Mouse (Mus musculus) hindbrain, embryonic 12.5 days (tissue): ENCODE measurements around the gene Dus4l. TPM values are rescaled to one million over a fixed set of nuclear protein-coding genes. Genes with fewer than 3 reads are reported as not detected.

ENCODE experiments used
- ATAC-seq: fragments of 200-750 bp; cut with Nextera tagmentation; 2 replicates; pipeline ENCODE4 v1.8.0; 2017; ENCODE audit warnings: moderate TSS enrichment; ENCODE audit not compliant: low FRiP score
- H3K27ac ChIP-seq: fragments of 300-500 bp; sonication (generic); 2 replicates; pipeline ENCODE4 v1.5.1; 2016; ENCODE audit warnings: mild to moderate bottlenecking
- H3K27me3 ChIP-seq: fragments of 300-500 bp; sonication (generic); 2 replicates; pipeline ENCODE4 v1.6.1; 2016; ENCODE audit warnings: mild to moderate bottlenecking
- H3K36me3 ChIP-seq: fragments of 300-500 bp; sonication (generic); 2 replicates; pipeline ENCODE4 v1.6.1; 2016; ENCODE audit warnings: mild to moderate bottlenecking
- H3K4me1 ChIP-seq: fragments of 300-500 bp; sonication (generic); 2 replicates; pipeline ENCODE4 v1.6.1; 2016
- H3K4me2 ChIP-seq: fragments of 300-500 bp; sonication (generic); replicated peaks from 2 replicates; pipeline ENCODE4 v1.6.1; 2016; ENCODE audit warnings: mild to moderate bottlenecking
- H3K4me3 ChIP-seq: fragments of 300-500 bp; sonication (generic); 2 replicates; pipeline ENCODE4 v1.5.1; 2016; ENCODE audit warnings: mild to moderate bottlenecking
- H3K9ac ChIP-seq: fragments of 300-500 bp; sonication (generic); 2 replicates; pipeline ENCODE4 v1.6.1; 2016; ENCODE audit warnings: mild to moderate bottlenecking, moderate library complexity
- H3K9me3 ChIP-seq: fragments of 300-500 bp; sonication (generic); replicated peaks from 2 replicates; pipeline ENCODE4 v1.6.1; 2016; ENCODE audit warnings: mild to moderate bottlenecking
- WGBS: fragments of 180-500 bp; shearing (Covaris S2); methylation state at CpG from one replicate; pipeline ENCODE4 v1.1.7; 2016; 5-methylcytosine and 5-hydroxymethylcytosine counted together
- polyA plus RNA-seq: library from polyadenylated mRNA; unstranded; fragments of >200 nt; fragmentation: Nextera tagmentation; extraction: Ambion mirVana; gene quantifications from 2 replicates; pipeline ENCODE4 v1.2.1, GENCODE M21; 2016

Gene Dus4l
- polyA plus RNA-seq = 7.2 and 9.1 TPM in 2 replicates

GRCm38 (mm10) chr12:31654197-31654964 is at the start of gene Dus4l, which contains the start of gene Cog5:
TSS of gene Dus4l (minus strand) at chr12:31654826.
TSS of gene Cog5 (plus strand) at chr12:31654869.
- Histone ChIP-seq H3K27me3 (no peaks in the 10 kb centered on the region), H3K27ac (peak within 1 kb of the TSS; percentile 36), H3K9me3 (no peaks in the 10 kb centered on the region), H3K4me2 (peak within 1 kb of the TSS; percentile 78), H3K4me3 (peak within 1 kb of the TSS; percentile 66), H3K36me3 (no peaks in the 10 kb centered on the region), H3K4me1 (peaks cover 3% of the 10 kb centered on the region; the same call in 1 of the 2 replicates), H3K9ac (peak within 1 kb of the TSS; percentile 77)
- peak; percentile 98 for ATAC-seq
- under 1% methylated on average over 47 of the region's 47 CpGs for WGBS

GRCm38 (mm10) chr12:31703904-31704303 is 49.3 kb upstream of the Dus4l start:
- no peaks in the 10 kb centered on the region for H3K27me3 ChIP-seq
- H3K9ac ChIP-seq = no peak overlapping the region
- H3K9me3 ChIP-seq = no peaks in the 10 kb centered on the region
- no peaks in the 10 kb centered on the region for H3K36me3 ChIP-seq
- H3K4me3 ChIP-seq = no peak overlapping the region
- WGBS = 73% methylated on average over 6 of the region's 6 CpGs
- no peak overlapping the region for H3K4me2 ChIP-seq
- H3K4me1 ChIP-seq = no peaks in the 10 kb centered on the region
- no peak for ATAC-seq
- H3K27ac ChIP-seq = no peak overlapping the region

GRCm38 (mm10) chr12:31701411-31701810 is 46.8 kb upstream of the Dus4l start:
- no peak overlapping the region for H3K4me2 ChIP-seq
- no peak overlapping the region for H3K4me3 ChIP-seq
- ATAC-seq = no peak
- WGBS = 84% methylated on average over 5 of the region's 5 CpGs
- H3K27me3 ChIP-seq = no peaks in the 10 kb centered on the region
- no peaks in the 10 kb centered on the region for H3K4me1 ChIP-seq
- no peak overlapping the region for H3K27ac ChIP-seq
- peaks cover 15% of the 10 kb centered on the region; the same call in 1 of the 2 replicates for H3K36me3 ChIP-seq
- peaks cover 7% of the 10 kb centered on the region; the same call in 1 of the 2 replicates for H3K9me3 ChIP-seq
- H3K9ac ChIP-seq = no peak overlapping the region

- no peak overlapping the region for H3K9ac ChIP-seq
- 46% methylated on average over 5 of the region's 5 CpGs for WGBS
- H3K27me3 ChIP-seq = no peaks in the 10 kb centered on the region
- H3K4me2 ChIP-seq = no peak overlapping the region
- H3K4me1 ChIP-seq = no peaks in the 10 kb centered on the region
- no peak overlapping the region for H3K4me3 ChIP-seq
- no peak overlapping the region for H3K27ac ChIP-seq
- H3K9me3 ChIP-seq = peaks cover 7% of the 10 kb centered on the region; the same call in 1 of the 2 replicates
- no peak for ATAC-seq
- peaks cover 15% of the 10 kb centered on the region; the same call in 1 of the 2 replicates for H3K36me3 ChIP-seq
Observed at GRCm38 (mm10) chr12:31700623-31701347, 46.2 kb upstream of the Dus4l start.

- H3K27ac ChIP-seq = no peak overlapping the region
- H3K9ac ChIP-seq = no peak overlapping the region
- WGBS = 94% methylated on average over 1 of the region's 1 CpGs
- H3K4me2 ChIP-seq = no peak overlapping the region
- no peak for ATAC-seq
- H3K4me3 ChIP-seq = no peak overlapping the region
- peaks cover 14% of the 10 kb centered on the region; the same call in 1 of the 2 replicates for H3K36me3 ChIP-seq
- no peaks in the 10 kb centered on the region for H3K27me3 ChIP-seq
- H3K9me3 ChIP-seq = peaks cover 7% of the 10 kb centered on the region; the same call in 1 of the 2 replicates
- H3K4me1 ChIP-seq = no peaks in the 10 kb centered on the region
Observed at GRCm38 (mm10) chr12:31693278-31693677, 38.7 kb upstream of the Dus4l start.

GRCm38 (mm10) chr12:31686679-31687078 is 32.1 kb upstream of the Dus4l start:
- Histone ChIP-seq H3K4me1 (no peaks in the 10 kb centered on the region), H3K9ac (no peak overlapping the region), H3K4me2 (no peak overlapping the region), H3K36me3 (no peaks in the 10 kb centered on the region), H3K27me3 (no peaks in the 10 kb centered on the region), H3K4me3 (no peak overlapping the region), H3K27ac (no peak overlapping the region), H3K9me3 (no peaks in the 10 kb centered on the region)
- 92% methylated on average over 3 of the region's 3 CpGs for WGBS
- no peak for ATAC-seq

GRCm38 (mm10) chr12:31667187-31667586 is 12.6 kb upstream of the Dus4l start:
- Histone ChIP-seq H3K9ac (no peak overlapping the region), H3K36me3 (peaks cover 26% of the 10 kb centered on the region), H3K4me3 (no peak overlapping the region), H3K27me3 (no peaks in the 10 kb centered on the region), H3K4me2 (no peak overlapping the region), H3K9me3 (no peaks in the 10 kb centered on the region), H3K27ac (no peak overlapping the region), H3K4me1 (no peaks in the 10 kb centered on the region; the same call in 1 of the 2 replicates)
- no peak for ATAC-seq
- WGBS = 46% methylated on average over 3 of the region's 3 CpGs

- Histone ChIP-seq H3K27ac (no peak overlapping the region), H3K4me2 (no peak overlapping the region), H3K9me3 (no peaks in the 10 kb centered on the region), H3K36me3 (peaks cover 26% of the 10 kb centered on the region), H3K9ac (no peak overlapping the region), H3K4me3 (no peak overlapping the region), H3K27me3 (no peaks in the 10 kb centered on the region), H3K4me1 (no peaks in the 10 kb centered on the region; the same call in 1 of the 2 replicates)
- WGBS = 67% methylated on average over 6 of the region's 6 CpGs
- ATAC-seq = no peak
Observed at GRCm38 (mm10) chr12:31665999-31666398, 11.4 kb upstream of the Dus4l start.

- ATAC-seq = no peak
- Histone ChIP-seq H3K27ac (no peak overlapping the region), H3K4me3 (no peak overlapping the region), H3K9ac (no peak overlapping the region), H3K4me2 (no peak overlapping the region), H3K4me1 (peaks cover 3% of the 10 kb centered on the region; the same call in 1 of the 2 replicates), H3K36me3 (peaks cover under 1% of the 10 kb centered on the region; the same call in 1 of the 2 replicates), H3K9me3 (no peaks in the 10 kb centered on the region), H3K27me3 (no peaks in the 10 kb centered on the region)
- 96% methylated on average over 2 of the region's 2 CpGs for WGBS
Observed at GRCm38 (mm10) chr12:31656841-31657240, 2.2 kb upstream of the Dus4l start.

- Histone ChIP-seq H3K27ac (peak overlapping the region; percentile 36), H3K9ac (peak overlapping the region; percentile 77), H3K36me3 (no peaks in the 10 kb centered on the region), H3K4me3 (peak overlapping the region; percentile 66), H3K4me1 (peaks cover 3% of the 10 kb centered on the region; the same call in 1 of the 2 replicates), H3K4me2 (peak overlapping the region; percentile 78), H3K27me3 (no peaks in the 10 kb centered on the region), H3K9me3 (no peaks in the 10 kb centered on the region)
- 1% methylated on average over 29 of the region's 29 CpGs for WGBS
- peak; percentile 86 for ATAC-seq
Observed at GRCm38 (mm10) chr12:31654965-31655477, 395 bp upstream of the Dus4l start.

GRCm38 (mm10) chr12:31653611-31654010 is 1.0 kb downstream of the Dus4l start:
- peak overlapping the region; percentile 78 for H3K4me2 ChIP-seq
- peaks cover 3% of the 10 kb centered on the region; the same call in 1 of the 2 replicates for H3K4me1 ChIP-seq
- H3K27ac ChIP-seq = no peak overlapping the region
- no peaks in the 10 kb centered on the region for H3K27me3 ChIP-seq
- WGBS = 83% methylated on average over 5 of the region's 5 CpGs
- no peak overlapping the region for H3K4me3 ChIP-seq
- no peak for ATAC-seq
- H3K36me3 ChIP-seq = no peaks in the 10 kb centered on the region
- no peaks in the 10 kb centered on the region for H3K9me3 ChIP-seq
- H3K9ac ChIP-seq = no peak overlapping the region

- Histone ChIP-seq H3K4me1 (peaks cover 3% of the 10 kb centered on the region; the same call in 1 of the 2 replicates), H3K27ac (no peak overlapping the region), H3K27me3 (no peaks in the 10 kb centered on the region), H3K4me2 (peak overlapping the region; percentile 74), H3K9me3 (no peaks in the 10 kb centered on the region), H3K4me3 (no peak overlapping the region), H3K9ac (no peak overlapping the region), H3K36me3 (no peaks in the 10 kb centered on the region)
- ATAC-seq = no peak; the same call in 1 of the 2 replicates
- 86% methylated on average over 3 of the region's 3 CpGs for WGBS
Observed at GRCm38 (mm10) chr12:31635240-31635607, 19.4 kb downstream of the Dus4l start.
